Mouse (Mus musculus): Measurements from ENCODE around the gene Mphosph8. TPM values are rescaled to one million over a fixed set of nuclear protein-coding genes. Genes with fewer than 3 reads are reported as not detected.

Gene Mphosph8
- polyA plus RNA-seq (2015; fragmentation: Nextera tagmentation; extraction: Ambion mirVana), result 15.7 and 17.7 TPM in 2 replicates

GRCm38 (mm10) chr14:56667969-56668802 lies at the start of gene Mphosph8:
Gene Mphosph8 (plus strand): TSS chr14:56668248.
- peak; percentile 99 for DNase-seq (ENCODE audit: low spot score)
- Histone ChIP-seq H3K27ac (replicated peaks) (peak within 1 kb of the TSS; percentile 91), H3K36me3 (ENCODE audit: control insufficient read depth, insufficient read depth, low read length) (no peaks in the 10 kb centered on the region), H3K4me2 (replicated peaks; ENCODE audit: low read depth) (peak within 1 kb of the TSS; percentile 70), H3K27me3 (ENCODE audit: control insufficient read depth, insufficient read depth, low read length) (no peaks in the 10 kb centered on the region), H3K9me3 (ENCODE audit: control insufficient read depth, low read length) (no peaks in the 10 kb centered on the region), H3K4me3 (ENCODE audit: low read depth, low read length) (peak within 1 kb of the TSS; percentile 90), H3K9ac (ENCODE audit: low read length) (peak within 1 kb of the TSS; percentile 78), H3K4me1 (replicated peaks; ENCODE audit: control insufficient read depth, insufficient read depth) (peaks cover 4% of the 10 kb centered on the region; the same call in 1 of the 2 replicates)
- ATAC-seq (ENCODE audit: low FRiP score, low TSS enrichment), result peak; percentile 100
- TF ChIP-seq EP300 (optimal IDR thresholded peaks at IDR 0.05), result no peak
- no peak; the same call in 1 of the 2 replicates for TF ChIP-seq CTCF (IDR thresholded peaks at IDR 0.05; ENCODE audit: low read depth)
- under 1% methylated on average over 70 of the region's 70 CpGs for WGBS

DNA sequence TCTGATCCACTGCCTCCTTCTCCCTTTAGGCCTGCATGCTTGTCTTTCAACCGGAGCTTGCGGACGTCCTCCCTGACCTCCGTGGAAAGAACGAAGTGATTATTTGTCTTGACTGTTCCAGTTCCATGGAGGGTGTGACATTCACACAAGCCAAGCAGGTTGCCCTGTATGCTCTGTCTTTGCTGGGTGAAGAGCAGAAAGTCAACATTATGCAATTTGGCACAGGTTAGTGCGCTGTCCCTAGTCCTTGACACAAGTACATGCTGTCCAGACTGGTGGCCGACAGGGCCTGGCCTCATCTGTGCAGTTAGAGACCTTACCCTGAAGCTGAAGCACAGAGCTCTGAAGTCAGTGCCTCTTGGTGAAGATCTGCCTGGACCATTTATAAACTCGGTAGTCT lies 47.6 kb upstream of the Mphosph8 start:
- Histone ChIP-seq H3K4me3 (ENCODE audit: low read depth, low read length) (no peak overlapping the region), H3K27me3 (ENCODE audit: control insufficient read depth, insufficient read depth, low read length) (no peaks in the 10 kb centered on the region), H3K4me1 (replicated peaks; ENCODE audit: control insufficient read depth, insufficient read depth) (no peaks in the 10 kb centered on the region), H3K27ac (replicated peaks) (no peak overlapping the region), H3K36me3 (ENCODE audit: control insufficient read depth, insufficient read depth, low read length) (peaks cover 19% of the 10 kb centered on the region), H3K9me3 (ENCODE audit: control insufficient read depth, low read length) (no peaks in the 10 kb centered on the region), H3K4me2 (replicated peaks; ENCODE audit: low read depth) (no peak overlapping the region), H3K9ac (ENCODE audit: low read length) (no peak overlapping the region)
- WGBS, result 66% methylated on average over 8 of the region's 8 CpGs
- 0 out of 2 replicates have a peak, but pooled peaks have one; percentile 54 for ATAC-seq (ENCODE audit: low FRiP score, low TSS enrichment)
- TF ChIP-seq CTCF (IDR thresholded peaks at IDR 0.05; ENCODE audit: low read depth) (no peak), EP300 (optimal IDR thresholded peaks at IDR 0.05) (no peak)
- DNase-seq (ENCODE audit: low spot score), result peak; percentile 22

- H3K9me3 ChIP-seq (ENCODE audit: control insufficient read depth, low read length), result no peaks in the 10 kb centered on the region
- H3K4me3 ChIP-seq (ENCODE audit: low read depth, low read length), result no peak overlapping the region
- DNase-seq (ENCODE audit: low spot score) (peak; percentile 43), ATAC-seq (ENCODE audit: low FRiP score, low TSS enrichment) (peak; percentile 78; the same call in 1 of the 2 replicates)
- TF ChIP-seq EP300 (optimal IDR thresholded peaks at IDR 0.05), result no peak
- TF ChIP-seq CTCF (IDR thresholded peaks at IDR 0.05; ENCODE audit: low read depth), result no peak
- no peaks in the 10 kb centered on the region for H3K27me3 ChIP-seq (ENCODE audit: control insufficient read depth, insufficient read depth, low read length)
- H3K4me2 ChIP-seq (replicated peaks; ENCODE audit: low read depth), result no peak overlapping the region
- peaks cover 12% of the 10 kb centered on the region; the same call in 1 of the 2 replicates for H3K36me3 ChIP-seq (ENCODE audit: control insufficient read depth, insufficient read depth, low read length)
- no peaks in the 10 kb centered on the region for H3K4me1 ChIP-seq (replicated peaks; ENCODE audit: control insufficient read depth, insufficient read depth)
- WGBS, result 72% methylated on average over 4 of the region's 4 CpGs
- H3K9ac ChIP-seq (ENCODE audit: low read length), result no peak overlapping the region
- H3K27ac ChIP-seq (replicated peaks), result no peak overlapping the region
These were observed 41.8 kb upstream of the Mphosph8 start for GRCm38 (mm10) chr14:56626202-56626601.

DNA sequence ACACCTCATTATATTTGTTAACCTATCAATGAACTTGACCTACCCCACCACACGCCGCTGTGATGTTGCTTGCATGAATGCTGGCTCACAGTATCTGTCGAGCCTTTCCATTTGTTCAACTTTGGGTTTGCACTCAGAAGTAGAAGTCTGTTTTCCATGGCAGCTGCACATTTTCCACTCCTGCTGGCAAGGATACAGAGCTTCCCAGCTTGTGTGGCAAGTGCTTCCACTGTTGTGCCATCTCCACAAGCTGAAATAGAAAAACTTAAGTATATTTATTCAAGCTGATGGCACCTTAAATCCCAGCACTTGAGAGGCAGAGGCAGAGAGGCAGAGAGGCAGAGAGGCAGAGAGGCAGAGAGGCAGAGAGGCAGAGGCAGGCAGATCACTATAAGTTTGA lies 39.7 kb upstream of the Mphosph8 start:
- H3K4me2 ChIP-seq (replicated peaks; ENCODE audit: low read depth), result no peak overlapping the region
- H3K4me1 ChIP-seq (replicated peaks; ENCODE audit: control insufficient read depth, insufficient read depth), result no peaks in the 10 kb centered on the region
- DNase-seq (ENCODE audit: low spot score) (no peak), ATAC-seq (ENCODE audit: low FRiP score, low TSS enrichment) (no peak)
- no peaks in the 10 kb centered on the region for H3K9me3 ChIP-seq (ENCODE audit: control insufficient read depth, low read length)
- 82% methylated on average over 3 of the region's 3 CpGs for WGBS
- H3K9ac ChIP-seq (ENCODE audit: low read length), result no peak overlapping the region
- no peak for TF ChIP-seq CTCF (IDR thresholded peaks at IDR 0.05; ENCODE audit: low read depth)
- no peak for TF ChIP-seq EP300 (optimal IDR thresholded peaks at IDR 0.05)
- H3K27ac ChIP-seq (replicated peaks), result no peak overlapping the region
- H3K4me3 ChIP-seq (ENCODE audit: low read depth, low read length), result no peak overlapping the region
- no peaks in the 10 kb centered on the region for H3K27me3 ChIP-seq (ENCODE audit: control insufficient read depth, insufficient read depth, low read length)
- peaks cover 6% of the 10 kb centered on the region; the same call in 1 of the 2 replicates for H3K36me3 ChIP-seq (ENCODE audit: control insufficient read depth, insufficient read depth, low read length)

DNA sequence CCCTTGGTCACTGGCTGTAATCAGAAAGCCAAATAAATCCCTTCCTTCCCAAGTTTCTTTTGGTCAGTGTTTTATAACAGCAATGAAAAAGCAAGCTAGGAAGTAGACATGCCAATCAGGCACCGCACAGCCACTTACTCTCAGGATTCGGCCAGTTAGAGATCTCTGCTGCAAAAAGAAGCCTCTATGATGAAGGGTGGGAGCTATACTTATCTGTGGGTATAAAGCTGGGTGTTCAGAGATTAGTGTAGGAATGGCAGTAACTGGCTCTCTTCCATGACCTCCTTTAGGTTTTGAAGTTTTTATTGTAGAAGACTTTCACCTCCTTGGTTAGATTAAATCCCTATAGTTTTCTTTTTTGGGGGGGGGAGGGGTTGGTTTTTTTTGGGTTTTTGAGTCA lies 36.9 kb upstream of the Mphosph8 start:
- H3K4me3 ChIP-seq (ENCODE audit: low read depth, low read length), result no peak overlapping the region
- no peak overlapping the region for H3K9ac ChIP-seq (ENCODE audit: low read length)
- no peaks in the 10 kb centered on the region for H3K4me1 ChIP-seq (replicated peaks; ENCODE audit: control insufficient read depth, insufficient read depth)
- H3K36me3 ChIP-seq (ENCODE audit: control insufficient read depth, insufficient read depth, low read length), result peaks cover 6% of the 10 kb centered on the region; the same call in 1 of the 2 replicates
- ATAC-seq (ENCODE audit: low FRiP score, low TSS enrichment), result no peak
- WGBS, result 87% methylated on average over 2 of the region's 2 CpGs
- no peaks in the 10 kb centered on the region for H3K27me3 ChIP-seq (ENCODE audit: control insufficient read depth, insufficient read depth, low read length)
- no peak for DNase-seq (ENCODE audit: low spot score)
- TF ChIP-seq EP300 (optimal IDR thresholded peaks at IDR 0.05) (no peak), CTCF (IDR thresholded peaks at IDR 0.05; ENCODE audit: low read depth) (no peak)
- no peak overlapping the region for H3K4me2 ChIP-seq (replicated peaks; ENCODE audit: low read depth)
- no peaks in the 10 kb centered on the region for H3K9me3 ChIP-seq (ENCODE audit: control insufficient read depth, low read length)
- no peak overlapping the region for H3K27ac ChIP-seq (replicated peaks)

- TF ChIP-seq EP300 (optimal IDR thresholded peaks at IDR 0.05) (no peak), CTCF (IDR thresholded peaks at IDR 0.05; ENCODE audit: low read depth) (no peak)
- Histone ChIP-seq H3K4me3 (ENCODE audit: low read depth, low read length) (no peak overlapping the region), H3K27me3 (ENCODE audit: control insufficient read depth, insufficient read depth, low read length) (no peaks in the 10 kb centered on the region), H3K27ac (replicated peaks) (no peak overlapping the region), H3K4me2 (replicated peaks; ENCODE audit: low read depth) (no peak overlapping the region), H3K9me3 (ENCODE audit: control insufficient read depth, low read length) (no peaks in the 10 kb centered on the region), H3K9ac (ENCODE audit: low read length) (no peak overlapping the region), H3K36me3 (ENCODE audit: control insufficient read depth, insufficient read depth, low read length) (peaks cover 8% of the 10 kb centered on the region; the same call in 1 of the 2 replicates), H3K4me1 (replicated peaks; ENCODE audit: control insufficient read depth, insufficient read depth) (no peaks in the 10 kb centered on the region)
- DNase-seq (ENCODE audit: low spot score) (no peak), ATAC-seq (ENCODE audit: low FRiP score, low TSS enrichment) (no peak)
- WGBS, result 66% methylated on average over 7 of the region's 7 CpGs
These were observed 20.8 kb upstream of the Mphosph8 start for GRCm38 (mm10) chr14:56647206-56647605.
